Mouse (Mus musculus): ENCODE results near the gene Nab2.

The Nab2 gene

DNA sequence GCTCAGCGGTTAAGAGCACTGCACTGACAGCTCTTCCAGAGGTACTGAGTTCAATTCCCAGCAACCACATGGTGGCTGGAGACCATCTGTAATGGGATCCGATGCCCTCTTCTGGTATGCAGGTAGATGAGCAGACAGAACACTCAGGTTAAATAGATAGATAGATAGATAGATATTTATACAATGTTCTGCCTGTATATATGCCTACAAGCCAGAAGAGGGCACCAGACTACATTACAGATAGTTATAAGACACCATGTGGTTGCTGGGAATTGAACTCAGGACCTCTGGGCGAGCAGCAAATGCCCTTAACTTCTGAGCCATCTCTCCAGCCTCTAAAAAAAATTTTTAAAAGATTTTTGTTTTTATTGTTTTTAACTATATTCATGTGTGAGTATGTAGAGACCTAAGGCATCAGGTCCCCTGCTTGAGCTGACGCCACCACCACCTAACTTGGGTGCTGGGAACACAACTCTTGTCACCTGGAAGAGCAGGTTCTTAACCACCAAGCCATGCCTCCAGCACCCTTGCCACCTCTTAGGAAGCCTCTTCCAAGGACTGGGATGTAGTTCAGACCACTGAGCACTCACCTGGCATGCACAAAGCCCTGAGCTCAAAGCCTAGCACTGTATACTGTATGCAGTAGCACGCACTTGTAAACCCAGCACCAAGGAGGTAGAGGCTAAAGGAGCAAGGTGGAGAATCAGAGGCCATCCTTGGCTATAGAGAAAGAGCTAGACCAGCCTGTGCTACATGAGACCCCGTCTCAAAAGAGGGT, 44.7 kb downstream of the Nab2 start:
- TF ChIP-seq POU5F1 (IDR thresholded peaks at IDR 0.05; ENCODE audit: borderline replicate concordance, low read length): no peak
- no peak for TF ChIP-seq NANOG (IDR thresholded peaks at IDR 0.05; ENCODE audit: borderline replicate concordance, low read length)
- TF ChIP-seq CTCF (conservative IDR thresholded peaks at IDR 0.05; ENCODE audit: low read length): no peak
- H3K4me1 ChIP-seq (replicated peaks; ENCODE audit: low read depth, low read length): peaks cover 31% of the 10 kb centered on the region
- H3K36me3 ChIP-seq (ENCODE audit: insufficient read depth, low read length): peaks cover 7% of the 10 kb centered on the region
- peaks cover 14% of the 10 kb centered on the region for H3K27me3 ChIP-seq (ENCODE audit: insufficient read depth, low read length)
- no peak overlapping the region for H3K4me3 ChIP-seq (replicated peaks; ENCODE audit: low read length)
- H3K9me3 ChIP-seq (ENCODE audit: low read length): peaks cover 11% of the 10 kb centered on the region

DNA sequence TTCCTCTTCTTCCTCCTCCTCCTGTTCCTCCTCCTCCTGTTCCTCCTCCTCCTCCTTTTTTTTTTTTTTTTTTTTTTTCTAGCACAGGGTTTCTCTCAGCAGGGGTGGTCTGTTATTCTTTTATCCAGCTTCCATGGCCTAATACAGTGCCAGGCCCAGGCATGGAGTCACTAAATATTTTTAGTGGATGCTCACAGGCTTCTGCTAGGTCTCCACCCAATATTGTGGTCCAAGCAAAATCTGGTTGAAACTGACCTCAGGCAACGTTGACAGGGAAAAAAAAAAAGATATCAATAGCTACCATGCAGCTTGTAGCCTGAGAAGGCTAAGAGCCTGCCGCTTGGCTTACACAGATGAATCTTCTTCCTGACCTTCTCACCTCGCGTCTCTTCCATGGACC, 45.7 kb downstream of the Nab2 start:
- Histone ChIP-seq H3K4me3 (replicated peaks; ENCODE audit: low read length) (0 out of 2 replicates have a peak overlapping the region, but pooled peaks have one; percentile 96), H3K4me1 (replicated peaks; ENCODE audit: low read depth, low read length) (peaks cover 38% of the 10 kb centered on the region), H3K27me3 (ENCODE audit: insufficient read depth, low read length) (peaks cover 21% of the 10 kb centered on the region), H3K36me3 (ENCODE audit: insufficient read depth, low read length) (peaks cover 7% of the 10 kb centered on the region), H3K9me3 (ENCODE audit: low read length) (peaks cover 11% of the 10 kb centered on the region)
- no peak for TF ChIP-seq POU5F1 (IDR thresholded peaks at IDR 0.05; ENCODE audit: borderline replicate concordance, low read length)
- TF ChIP-seq CTCF (conservative IDR thresholded peaks at IDR 0.05; ENCODE audit: low read length): no peak
- TF ChIP-seq NANOG (IDR thresholded peaks at IDR 0.05; ENCODE audit: borderline replicate concordance, low read length): no peak

DNA sequence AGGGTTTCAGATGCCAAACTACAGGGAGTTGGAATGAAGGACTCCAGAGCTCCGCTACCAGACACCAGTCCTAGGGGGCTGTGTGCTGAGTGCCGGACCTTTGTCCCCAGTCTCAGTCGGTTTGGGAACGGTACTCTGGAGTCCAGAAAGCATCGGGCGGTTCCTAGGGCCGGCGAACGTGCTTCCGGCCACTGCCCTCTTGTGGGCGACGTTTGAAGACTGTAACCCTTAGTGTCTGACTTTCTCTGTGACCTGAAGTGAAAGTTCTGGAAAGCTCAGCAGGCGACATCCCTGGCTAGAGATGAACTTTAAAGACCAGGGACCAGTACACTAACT, 46.3 kb downstream of the Nab2 start:
- H3K4me3 ChIP-seq (replicated peaks; ENCODE audit: low read length): peak overlapping the region; percentile 96
- no peak for TF ChIP-seq NANOG (IDR thresholded peaks at IDR 0.05; ENCODE audit: borderline replicate concordance, low read length)
- no peak for TF ChIP-seq POU5F1 (IDR thresholded peaks at IDR 0.05; ENCODE audit: borderline replicate concordance, low read length)
- TF ChIP-seq CTCF (conservative IDR thresholded peaks at IDR 0.05; ENCODE audit: low read length): no peak
- peaks cover 11% of the 10 kb centered on the region for H3K9me3 ChIP-seq (ENCODE audit: low read length)
- H3K4me1 ChIP-seq (replicated peaks; ENCODE audit: low read depth, low read length): peaks cover 45% of the 10 kb centered on the region
- H3K27me3 ChIP-seq (ENCODE audit: insufficient read depth, low read length): peaks cover 21% of the 10 kb centered on the region
- H3K36me3 ChIP-seq (ENCODE audit: insufficient read depth, low read length): peaks cover 7% of the 10 kb centered on the region

DNA sequence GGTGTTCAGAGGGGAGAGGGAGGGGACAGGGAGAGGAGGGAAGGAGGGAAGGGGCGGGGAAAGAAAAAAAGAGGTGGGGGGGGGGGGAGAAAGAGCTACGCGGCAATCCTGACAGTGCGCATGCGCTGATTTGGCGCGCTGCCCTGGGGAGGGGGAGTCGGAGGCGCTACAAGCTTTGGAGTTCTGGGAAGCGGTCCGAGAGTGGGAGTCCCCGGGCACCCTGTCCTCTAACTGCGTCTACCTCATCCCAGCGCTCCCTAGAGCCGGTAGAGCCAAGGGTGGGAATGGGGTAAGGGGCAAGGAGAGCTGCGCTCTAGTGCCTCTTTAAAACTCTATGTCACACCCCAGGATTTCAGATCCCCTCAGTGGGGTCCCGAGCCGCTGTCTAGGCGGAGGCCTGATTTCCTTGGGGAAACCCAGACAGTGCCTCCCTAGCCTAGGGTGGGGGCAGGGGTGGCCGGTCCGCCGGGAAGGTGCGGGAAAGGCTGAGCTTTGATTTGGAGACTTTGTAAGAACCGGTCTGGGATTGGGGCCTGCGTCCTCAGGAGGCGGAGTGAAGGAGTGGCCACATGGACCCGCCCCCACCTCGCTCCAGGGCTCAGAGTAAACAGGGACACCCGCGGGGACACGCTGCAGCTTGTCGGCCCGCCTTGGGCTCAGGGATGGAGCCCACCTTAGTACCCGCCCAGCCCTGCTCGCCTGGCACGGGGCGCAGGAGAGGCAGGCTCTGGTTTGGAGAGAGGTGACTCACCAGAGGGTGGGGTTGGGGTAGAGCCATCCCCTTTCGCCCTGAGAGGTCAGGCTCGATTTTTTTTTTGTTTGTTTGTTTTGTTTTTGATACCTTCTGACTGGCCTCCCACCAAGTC, 46.9 kb downstream of the Nab2 start:
- peaks cover 6% of the 10 kb centered on the region for H3K9me3 ChIP-seq (ENCODE audit: low read length)
- peaks cover 7% of the 10 kb centered on the region for H3K36me3 ChIP-seq (ENCODE audit: insufficient read depth, low read length)
- H3K4me1 ChIP-seq (replicated peaks; ENCODE audit: low read depth, low read length): peaks cover 51% of the 10 kb centered on the region
- H3K27me3 ChIP-seq (ENCODE audit: insufficient read depth, low read length): peaks cover 21% of the 10 kb centered on the region
- peak overlapping the region; percentile 96 for H3K4me3 ChIP-seq (replicated peaks; ENCODE audit: low read length)
- no peak for TF ChIP-seq NANOG (IDR thresholded peaks at IDR 0.05; ENCODE audit: borderline replicate concordance, low read length)
- no peak for TF ChIP-seq POU5F1 (IDR thresholded peaks at IDR 0.05; ENCODE audit: borderline replicate concordance, low read length)
- no peak for TF ChIP-seq CTCF (conservative IDR thresholded peaks at IDR 0.05; ENCODE audit: low read length)

DNA sequence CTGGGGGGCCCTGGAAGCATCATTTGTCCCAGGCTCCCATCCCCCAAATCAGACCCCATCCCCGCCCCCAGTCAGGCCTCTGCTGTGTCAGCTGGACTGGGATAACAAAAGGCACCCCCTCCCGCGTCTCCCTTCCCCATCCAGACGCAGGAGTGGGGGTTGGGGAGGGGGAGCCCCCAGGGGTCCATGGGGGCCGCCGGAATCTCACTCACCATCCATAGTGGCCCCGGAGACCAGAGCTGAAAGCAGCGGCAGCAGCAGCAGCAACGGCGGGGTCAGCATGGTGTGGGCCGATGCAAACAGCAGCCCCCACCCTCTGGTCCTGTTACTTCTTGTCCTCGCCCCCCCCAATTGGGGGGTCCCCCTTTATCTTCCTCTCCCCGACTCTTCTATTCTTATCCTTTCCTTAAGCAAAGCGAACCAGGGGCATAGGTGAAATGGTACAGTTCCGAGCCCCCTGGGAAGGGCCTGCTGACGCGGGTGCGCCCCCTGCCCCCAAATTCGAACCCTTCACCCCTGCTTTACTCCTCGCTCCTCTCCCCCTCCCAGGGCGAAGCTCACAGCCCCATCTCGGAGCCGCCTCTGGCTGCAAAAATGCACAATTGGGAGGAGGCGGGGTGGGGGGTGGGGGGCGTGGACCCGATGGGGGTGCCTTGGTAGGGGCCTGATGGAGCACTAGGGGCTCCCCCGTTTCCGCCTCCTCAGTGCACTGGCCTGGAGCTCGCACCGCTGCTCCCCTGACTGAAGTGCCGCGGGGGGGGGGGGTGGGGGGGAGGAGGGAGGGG, 47.8 kb downstream of the Nab2 start, which contains the start of gene Lrp1:
TSS of gene Lrp1 (minus strand) at position 743 of the 785 bp plus-strand sequence.
- Histone ChIP-seq H3K36me3 (ENCODE audit: insufficient read depth, low read length) (peaks cover 7% of the 10 kb centered on the region), H3K27me3 (ENCODE audit: insufficient read depth, low read length) (peaks cover 23% of the 10 kb centered on the region), H3K4me3 (replicated peaks; ENCODE audit: low read length) (peak within 1 kb of the TSS; percentile 96), H3K4me1 (replicated peaks; ENCODE audit: low read depth, low read length) (peaks cover 59% of the 10 kb centered on the region), H3K9me3 (ENCODE audit: low read length) (no peaks in the 10 kb centered on the region; the same call in 1 of the 2 replicates)
- TF ChIP-seq POU5F1 (IDR thresholded peaks at IDR 0.05; ENCODE audit: borderline replicate concordance, low read length) (no peak), CTCF (conservative IDR thresholded peaks at IDR 0.05; ENCODE audit: low read length) (no peak), NANOG (IDR thresholded peaks at IDR 0.05; ENCODE audit: borderline replicate concordance, low read length) (no peak)

DNA sequence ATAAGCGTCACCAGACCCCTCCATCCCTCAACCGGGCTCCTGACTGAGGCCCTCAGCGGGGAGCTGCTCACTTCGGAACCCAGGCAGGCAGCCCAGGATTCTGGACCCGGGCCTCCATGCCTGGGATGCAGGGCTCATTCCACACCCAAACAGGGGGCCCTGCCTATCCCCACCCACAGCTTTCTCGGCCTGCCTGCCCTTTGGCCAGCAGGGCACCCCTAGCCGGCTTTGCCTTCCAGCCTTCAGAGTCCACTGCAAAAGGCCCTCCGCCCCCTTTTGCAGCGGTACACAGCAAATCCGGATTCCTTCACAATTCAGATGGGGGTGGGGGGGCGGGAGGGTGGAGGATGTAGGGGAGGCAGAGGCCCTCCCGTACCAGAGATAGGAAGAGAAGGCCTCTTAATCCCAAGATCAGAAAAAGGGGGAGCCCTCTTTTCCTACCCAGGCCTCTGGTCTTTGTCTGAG, 48.4 kb downstream of the Nab2 start:
- Histone ChIP-seq H3K27me3 (ENCODE audit: insufficient read depth, low read length) (peaks cover 23% of the 10 kb centered on the region), H3K36me3 (ENCODE audit: insufficient read depth, low read length) (peaks cover 4% of the 10 kb centered on the region), H3K4me1 (replicated peaks; ENCODE audit: low read depth, low read length) (peaks cover 65% of the 10 kb centered on the region), H3K4me3 (replicated peaks; ENCODE audit: low read length) (peak overlapping the region; percentile 79), H3K9me3 (ENCODE audit: low read length) (no peaks in the 10 kb centered on the region)
- TF ChIP-seq NANOG (IDR thresholded peaks at IDR 0.05; ENCODE audit: borderline replicate concordance, low read length) (no peak), CTCF (conservative IDR thresholded peaks at IDR 0.05; ENCODE audit: low read length) (no peak), POU5F1 (IDR thresholded peaks at IDR 0.05; ENCODE audit: borderline replicate concordance, low read length) (no peak)

DNA sequence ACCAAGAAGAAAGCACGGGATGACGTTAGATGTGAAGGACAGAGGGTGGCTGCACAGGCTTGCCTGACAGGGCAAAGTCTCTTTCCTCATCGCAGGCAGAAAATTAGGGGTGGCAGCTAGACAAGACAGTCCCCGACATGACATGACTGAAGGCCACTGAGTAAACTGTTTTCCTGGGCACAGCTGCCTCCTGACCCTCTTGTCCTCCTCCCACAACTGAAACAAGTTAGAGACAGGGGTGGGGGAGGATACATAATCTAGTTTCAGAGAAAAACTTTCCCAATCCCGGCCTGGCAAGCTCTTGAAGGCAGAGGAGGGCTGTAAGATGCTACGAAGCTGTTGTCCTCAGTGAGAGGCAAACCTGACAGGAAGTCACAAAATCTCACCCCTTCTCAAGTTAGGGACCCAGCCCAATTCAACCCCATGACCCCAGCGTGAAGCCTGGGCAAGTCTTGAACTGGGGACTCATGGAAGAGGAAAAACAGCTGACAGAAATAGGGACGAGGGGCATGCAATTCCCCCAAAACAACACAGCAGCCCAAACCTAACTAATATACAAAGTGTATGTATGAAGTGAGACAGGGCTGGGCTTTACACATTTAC, 49.1 kb downstream of the Nab2 start:
- TF ChIP-seq POU5F1 (IDR thresholded peaks at IDR 0.05; ENCODE audit: borderline replicate concordance, low read length) (no peak), CTCF (conservative IDR thresholded peaks at IDR 0.05; ENCODE audit: low read length) (no peak), NANOG (IDR thresholded peaks at IDR 0.05; ENCODE audit: borderline replicate concordance, low read length) (no peak)
- Histone ChIP-seq H3K4me1 (replicated peaks; ENCODE audit: low read depth, low read length) (peaks cover 73% of the 10 kb centered on the region), H3K4me3 (replicated peaks; ENCODE audit: low read length) (peak overlapping the region; percentile 67; the same call in 1 of the 2 replicates), H3K9me3 (ENCODE audit: low read length) (no peaks in the 10 kb centered on the region), H3K36me3 (ENCODE audit: insufficient read depth, low read length) (peaks cover 4% of the 10 kb centered on the region), H3K27me3 (ENCODE audit: insufficient read depth, low read length) (peaks cover 23% of the 10 kb centered on the region)
